Mouse (Mus musculus): ENCODE data around the gene Ndufa3. TPM values are rescaled to one million over a fixed set of nuclear protein-coding genes. Genes with fewer than 3 reads are reported as not detected.

Gene Ndufa3
- polyA plus RNA-seq, 1 experiment from 2014 or later: 581 TPM

Small RNA genes within 50 kb of the gene (microRNA-seq; reads per million reads assigned to microRNA genes)
- gene Gm25100 (not detected), gene Mir3572 (2.6 reads per million)

Other genes starting within 250 kb of the Ndufa3 start
- 12.9 and 13.5 TPM in 2 replicates for gene Cacng8, start 226.7 kb upstream of the Ndufa3 start, polyA plus RNA-seq (2014; fragmentation: Nextera tagmentation; extraction: Ambion mirVana)
- gene Cacng6, start 193.2 kb upstream of the Ndufa3 start, polyA plus RNA-seq (2014; fragmentation: Nextera tagmentation; extraction: Ambion mirVana): 0.29 TPM in 1 of 2 replicates, not detected in the other
- not detected in 2 replicates for gene Tarm1, start 114.7 kb upstream of the Ndufa3 start, polyA plus RNA-seq (2014; fragmentation: Nextera tagmentation; extraction: Ambion mirVana)
- gene Oscar, start 1.2 kb upstream of the Ndufa3 start, polyA plus RNA-seq (2014; fragmentation: Nextera tagmentation; extraction: Ambion mirVana): 0.44 and 0.63 TPM in 2 replicates
- gene Tfpt, start 12.6 kb downstream of the Ndufa3 start, polyA plus RNA-seq (2014; fragmentation: Nextera tagmentation; extraction: Ambion mirVana): 31.7 and 37.7 TPM in 2 replicates
- gene Prpf31, start 12.6 kb downstream of the Ndufa3 start, polyA plus RNA-seq (2014; fragmentation: Nextera tagmentation; extraction: Ambion mirVana): 76.8 and 86.8 TPM in 2 replicates
- 40.5 and 47.7 TPM in 2 replicates for gene Cnot3, start 27.9 kb downstream of the Ndufa3 start, polyA plus RNA-seq (2014; fragmentation: Nextera tagmentation; extraction: Ambion mirVana)
- 11.0 and 11.8 TPM in 2 replicates for gene Leng1, start 48.5 kb downstream of the Ndufa3 start, polyA plus RNA-seq (2014; fragmentation: Nextera tagmentation; extraction: Ambion mirVana)
- 4.1 and 6.2 TPM in 2 replicates for gene Tmc4, start 60.2 kb downstream of the Ndufa3 start, polyA plus RNA-seq (2014; fragmentation: Nextera tagmentation; extraction: Ambion mirVana)
- 255 and 265 TPM in 2 replicates for gene Tsen34, start 75.5 kb downstream of the Ndufa3 start, polyA plus RNA-seq (2014; fragmentation: Nextera tagmentation; extraction: Ambion mirVana)
- gene Mboat7, start 76.2 kb downstream of the Ndufa3 start, polyA plus RNA-seq (2014; fragmentation: Nextera tagmentation; extraction: Ambion mirVana): 74.9 and 76.4 TPM in 2 replicates
- gene Rps9, start 86.6 kb downstream of the Ndufa3 start, polyA plus RNA-seq (2014; fragmentation: Nextera tagmentation; extraction: Ambion mirVana): 703 and 810 TPM in 2 replicates
- gene Pirb, start 103.0 kb downstream of the Ndufa3 start, polyA plus RNA-seq (2014; fragmentation: Nextera tagmentation; extraction: Ambion mirVana): 0.12 and 0.35 TPM in 2 replicates
- gene Gm15448, start 208.3 kb downstream of the Ndufa3 start, polyA plus RNA-seq (2014; fragmentation: Nextera tagmentation; extraction: Ambion mirVana): not detected in 2 replicates
- not detected in 2 replicates for gene Pira2, start 227.7 kb downstream of the Ndufa3 start, polyA plus RNA-seq (2014; fragmentation: Nextera tagmentation; extraction: Ambion mirVana)

Data from neural tube, embryonic 14.5 days (tissue).